Mouse (Mus musculus): ENCODE data around the gene Ldlr. TPM values are rescaled to one million over a fixed set of nuclear protein-coding genes. Genes with fewer than 3 reads are reported as not detected.

Ldlr gene
- 35.3 and 54.5 TPM in 2 replicates for polyA plus RNA-seq (2012)

DNA sequence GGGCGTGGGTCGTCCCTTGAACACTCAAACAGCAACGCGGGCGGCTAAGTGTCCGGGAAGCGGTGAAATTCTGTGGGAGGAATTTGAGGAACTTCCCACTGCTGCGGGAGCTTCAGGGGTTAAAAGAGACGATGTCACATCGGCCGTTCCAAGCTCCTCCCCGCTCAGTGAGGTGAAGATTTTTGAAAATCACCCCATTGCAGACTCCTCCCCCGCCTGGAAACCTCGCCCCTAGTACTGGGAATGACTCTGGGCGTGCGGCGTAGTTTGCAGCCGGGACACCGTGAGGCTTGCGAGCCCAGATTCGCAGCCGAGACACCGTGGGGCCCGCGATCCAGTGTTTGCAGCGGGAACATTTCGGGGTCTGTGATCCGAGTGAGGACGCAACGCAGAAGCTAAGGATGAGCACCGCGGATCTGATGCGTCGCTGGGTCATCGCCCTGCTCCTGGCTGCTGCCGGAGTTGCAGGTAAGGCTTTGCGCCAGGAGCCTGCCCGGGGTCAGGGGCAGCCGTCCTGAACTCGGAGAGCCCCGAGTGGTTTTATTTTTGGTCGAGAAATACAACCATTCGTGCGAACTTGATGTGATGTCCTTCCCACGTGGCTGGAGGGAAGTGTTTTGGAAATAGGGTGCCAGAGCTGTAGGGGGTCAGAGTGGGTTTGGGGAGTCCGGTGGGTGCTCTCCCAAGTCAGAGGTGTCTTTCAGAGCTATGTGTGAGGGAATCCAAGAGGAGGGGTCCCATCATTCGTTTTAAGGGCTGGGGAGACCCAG, at the start of gene Ldlr:
Ldlr (plus strand) TSS at position 107 of the 770 bp plus-strand sequence.
- TF ChIP-seq GATA1 (IDR thresholded peaks at IDR 0.05; ENCODE audit: low read length): no peak

GRCm38 (mm10) chr9:21677706-21678105, 45.6 kb upstream of the Ldlr start:
- TF ChIP-seq GATA1 (IDR thresholded peaks at IDR 0.05; ENCODE audit: low read length): no peak

- TF ChIP-seq GATA1 (IDR thresholded peaks at IDR 0.05; ENCODE audit: low read length): no peak
These were observed 42.8 kb upstream of the Ldlr start for GRCm38 (mm10) chr9:21680448-21680847.

- no peak for TF ChIP-seq GATA1 (IDR thresholded peaks at IDR 0.05; ENCODE audit: low read length)
These were observed 40.5 kb upstream of the Ldlr start for GRCm38 (mm10) chr9:21682827-21683226.

GRCm38 (mm10) chr9:21683897-21684296, 39.4 kb upstream of the Ldlr start:
- TF ChIP-seq GATA1 (IDR thresholded peaks at IDR 0.05; ENCODE audit: low read length): no peak

DNA sequence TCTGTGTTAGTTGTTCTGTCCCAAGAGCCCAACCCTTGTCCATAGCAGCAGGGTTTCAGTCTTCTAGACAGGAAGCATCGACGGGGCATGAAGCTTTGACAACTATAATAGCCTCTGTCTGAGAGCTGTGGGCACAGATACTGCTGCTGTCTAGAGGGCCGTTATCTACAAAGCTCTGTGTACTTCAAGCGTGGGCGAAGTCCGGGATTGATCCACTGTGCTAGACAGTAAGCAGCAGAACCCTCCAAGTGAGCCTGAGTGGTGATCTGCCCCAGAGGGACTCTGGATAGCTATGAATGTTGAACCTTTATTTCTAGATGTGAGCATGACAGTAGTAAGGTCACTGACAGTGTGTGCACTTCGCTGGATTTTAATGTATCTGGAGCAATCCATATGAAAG, 34.7 kb upstream of the Ldlr start:
- no peak for TF ChIP-seq GATA1 (IDR thresholded peaks at IDR 0.05; ENCODE audit: low read length)

DNA sequence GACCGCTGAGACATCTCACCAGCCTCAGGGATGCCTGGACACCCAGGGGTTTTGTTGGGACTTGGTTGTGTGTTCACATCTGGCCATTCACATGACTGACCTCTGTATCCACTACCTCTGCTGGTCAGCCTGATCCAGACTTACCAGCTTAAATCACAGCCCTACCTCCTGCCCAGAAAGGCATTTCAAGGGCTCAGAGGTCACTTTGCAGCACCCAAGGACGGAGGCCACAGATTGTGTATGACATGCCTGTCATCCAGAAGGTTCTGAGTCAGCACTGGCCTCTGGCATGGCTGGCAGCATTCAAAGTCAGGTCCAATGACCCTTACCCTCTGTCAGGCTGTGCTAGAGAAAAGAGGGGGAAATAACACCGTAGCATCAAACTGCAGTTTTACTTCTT, 33.3 kb upstream of the Ldlr start:
- TF ChIP-seq GATA1 (IDR thresholded peaks at IDR 0.05; ENCODE audit: low read length): no peak

DNA sequence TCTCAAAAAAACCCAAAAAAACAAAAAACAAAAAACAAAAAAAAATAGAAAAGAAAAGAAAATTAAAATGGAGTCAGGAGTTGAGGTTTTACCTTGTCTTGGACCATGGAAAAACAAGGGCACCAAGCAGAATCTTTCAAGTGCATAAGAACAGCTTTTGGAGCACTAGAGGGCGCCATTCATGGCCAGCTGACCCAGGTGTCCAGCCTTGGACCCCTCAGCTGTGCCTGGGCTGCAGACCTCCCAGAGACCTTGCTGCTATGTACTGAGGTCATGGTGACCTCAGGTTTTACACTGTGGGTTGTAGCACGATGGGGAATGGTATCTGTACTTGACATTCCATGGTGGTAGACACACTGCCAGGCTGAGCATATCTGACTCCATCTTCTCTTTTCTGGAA, 31.4 kb upstream of the Ldlr start:
- TF ChIP-seq GATA1 (IDR thresholded peaks at IDR 0.05; ENCODE audit: low read length): no peak

DNA sequence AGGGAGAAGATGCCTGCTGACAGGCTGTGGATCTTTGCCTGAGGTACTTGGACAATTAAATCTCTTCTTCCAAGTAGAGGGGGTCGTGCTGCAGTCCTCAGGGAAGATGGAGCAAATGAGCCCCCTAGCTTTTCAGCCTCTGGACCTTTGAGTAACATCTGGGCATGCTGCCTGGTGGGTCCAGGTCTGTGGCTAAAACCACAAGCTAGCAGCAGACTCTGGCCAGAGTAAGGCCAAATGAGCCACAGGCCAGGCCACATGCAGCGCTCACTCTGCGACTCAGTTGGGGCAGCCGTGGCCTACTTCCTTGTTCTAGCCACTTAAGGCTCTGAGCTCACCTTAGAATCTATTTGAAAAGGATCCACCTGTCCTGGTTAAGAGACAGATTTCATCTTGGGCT, 30.8 kb upstream of the Ldlr start:
- no peak for TF ChIP-seq GATA1 (IDR thresholded peaks at IDR 0.05; ENCODE audit: low read length)

- TF ChIP-seq GATA1 (IDR thresholded peaks at IDR 0.05; ENCODE audit: low read length): no peak
These were observed 29.2 kb upstream of the Ldlr start for GRCm38 (mm10) chr9:21694071-21694470.

- TF ChIP-seq GATA1 (IDR thresholded peaks at IDR 0.05; ENCODE audit: low read length): no peak
These were observed 28.0 kb upstream of the Ldlr start for GRCm38 (mm10) chr9:21695229-21695792.

DNA sequence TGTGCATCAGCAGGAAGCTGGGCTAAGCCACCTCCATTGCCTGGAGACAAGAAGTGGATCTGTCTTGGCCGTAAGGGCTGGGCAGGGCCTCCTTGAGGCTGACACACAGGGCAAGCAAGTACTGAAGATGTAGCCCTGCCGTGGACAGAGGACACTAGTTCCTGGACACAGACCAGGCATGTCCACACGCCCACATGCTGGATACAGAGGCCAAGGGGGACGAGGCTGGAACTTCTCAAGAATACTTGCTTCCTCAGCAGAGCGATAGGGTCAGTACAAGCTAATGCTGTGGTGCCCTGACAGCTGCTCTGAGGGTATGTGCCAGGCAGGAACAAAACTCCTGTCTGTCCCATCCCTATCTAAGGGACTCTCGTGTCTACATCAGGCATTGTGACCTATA, 26.2 kb upstream of the Ldlr start:
- no peak for TF ChIP-seq GATA1 (IDR thresholded peaks at IDR 0.05; ENCODE audit: low read length)

DNA sequence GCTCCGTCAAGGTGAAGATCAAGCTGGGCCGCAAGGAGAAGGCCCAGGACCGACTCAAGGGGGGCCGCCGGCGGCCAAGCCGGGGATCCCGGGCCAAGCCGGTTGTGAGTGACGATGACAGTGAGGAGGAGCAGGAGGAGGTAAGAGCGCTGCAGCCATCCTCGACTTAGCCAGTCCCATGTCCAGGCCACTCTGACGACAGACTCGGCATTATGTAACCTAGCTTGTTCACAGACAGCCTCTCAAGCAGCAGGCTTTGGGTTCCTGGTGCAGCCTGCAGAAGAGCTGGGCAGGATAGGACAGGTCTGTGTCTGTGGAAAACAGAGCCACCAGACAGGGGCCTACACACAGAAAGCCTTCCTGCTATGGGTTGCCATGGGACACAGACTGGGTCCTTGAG, 22.2 kb upstream of the Ldlr start:
- no peak for TF ChIP-seq GATA1 (IDR thresholded peaks at IDR 0.05; ENCODE audit: low read length)

DNA sequence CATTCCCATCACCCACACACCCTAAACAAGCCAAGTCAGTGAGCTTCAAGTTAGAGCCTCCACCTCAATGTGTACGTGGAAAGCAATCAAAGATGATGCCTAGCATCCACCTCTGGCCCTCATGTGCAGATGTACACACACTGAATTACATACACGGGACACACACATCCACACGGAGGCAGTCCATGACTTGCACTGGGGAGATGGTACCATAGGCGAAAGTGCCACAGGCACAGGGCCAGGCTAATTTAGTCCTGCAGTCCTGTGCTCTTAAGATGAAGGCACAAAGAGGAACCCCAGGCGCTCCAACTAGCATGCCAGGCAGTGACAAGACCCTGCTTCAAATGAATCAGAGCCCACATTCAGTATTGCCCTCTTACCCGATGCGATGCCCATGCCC, 19.8 kb upstream of the Ldlr start:
- no peak for TF ChIP-seq GATA1 (IDR thresholded peaks at IDR 0.05; ENCODE audit: low read length)

- TF ChIP-seq GATA1 (IDR thresholded peaks at IDR 0.05; ENCODE audit: low read length): no peak
These were observed 17.2 kb upstream of the Ldlr start for GRCm38 (mm10) chr9:21706085-21706484.

- TF ChIP-seq GATA1 (IDR thresholded peaks at IDR 0.05; ENCODE audit: low read length): no peak
These were observed 16.6 kb upstream of the Ldlr start for GRCm38 (mm10) chr9:21706586-21707265.

DNA sequence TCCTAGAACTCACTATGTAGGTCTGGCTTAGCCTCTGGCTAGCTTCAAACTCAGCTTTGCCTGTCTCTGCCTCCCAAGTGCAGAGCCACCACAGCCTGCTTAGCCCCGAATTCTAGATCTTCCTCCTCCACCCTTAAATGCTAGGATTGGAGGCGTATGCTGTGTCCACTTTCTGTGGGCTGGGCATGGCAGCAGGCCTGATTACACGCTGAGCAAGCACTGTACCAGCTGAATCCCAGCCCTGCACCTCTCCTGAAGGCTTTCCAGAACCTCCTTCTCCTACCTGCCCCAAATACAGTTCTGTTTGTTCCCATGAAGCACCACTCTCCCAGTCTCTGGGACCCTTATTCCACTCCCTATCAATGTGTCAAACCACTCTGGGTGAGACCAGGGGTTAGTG, 13.9 kb upstream of the Ldlr start:
- TF ChIP-seq GATA1 (IDR thresholded peaks at IDR 0.05; ENCODE audit: low read length): no peak

Data from G1E-ER4 (cell line).